Mouse (Mus musculus) kidney, embryonic 16.5 days (tissue): ENCODE data around the gene Cep128. TPM values are rescaled to one million over a fixed set of nuclear protein-coding genes. Genes with fewer than 3 reads are reported as not detected.

Experiments used
- ATAC-seq: fragments of 200-750 bp; cut with Nextera tagmentation; 2 replicates; pipeline ENCODE4 v1.8.0; 2017; ENCODE audit warnings: moderate TSS enrichment; ENCODE audit not compliant: low FRiP score, low TSS enrichment
- H3K27ac ChIP-seq: fragments of 300-500 bp; sonication (generic); 2 replicates; pipeline ENCODE4 v1.5.1; 2014; ENCODE audit warnings: low read length
- H3K27me3 ChIP-seq: fragments of 300-500 bp; sonication (generic); 2 replicates; pipeline ENCODE4 v1.6.1; 2014; ENCODE audit warnings: low read length, control low read depth, mixed read lengths; ENCODE audit not compliant: insufficient read depth
- H3K36me3 ChIP-seq: fragments of 300-500 bp; sonication (generic); 2 replicates; pipeline ENCODE4 v1.6.1; 2014; ENCODE audit warnings: low read length, control low read depth, mixed read lengths; ENCODE audit not compliant: insufficient read depth
- H3K4me1 ChIP-seq: fragments of 300-500 bp; sonication (generic); 2 replicates; pipeline ENCODE4 v1.6.1; 2014; ENCODE audit warnings: low read length, control low read depth, mixed read lengths; ENCODE audit not compliant: insufficient read depth
- H3K4me2 ChIP-seq: fragments of 300-500 bp; sonication (generic); replicated peaks from 2 replicates; pipeline ENCODE4 v1.6.1; 2014; ENCODE audit warnings: low read depth, low read length
- H3K4me3 ChIP-seq: fragments of 300-500 bp; sonication (generic); 2 replicates; pipeline ENCODE4 v1.5.1; 2014; ENCODE audit warnings: mild to moderate bottlenecking, low read length
- H3K9ac ChIP-seq: fragments of 300-500 bp; sonication (generic); replicated peaks from 2 replicates; pipeline ENCODE4 v1.6.1; 2014; ENCODE audit warnings: low read length
- H3K9me3 ChIP-seq: fragments of 300-500 bp; sonication (generic); 2 replicates; pipeline ENCODE4 v1.6.1; 2016; ENCODE audit warnings: low read length, control low read depth
- WGBS: fragments of 180-500 bp; shearing (Covaris S2); extraction: QIAGEN DNeasy Blood & Tissue Kit; methylation state at CpG from one replicate; pipeline ENCODE4 v1.1.7; 2014; 5-methylcytosine and 5-hydroxymethylcytosine counted together
- microRNA-seq: library from miRNA; unstranded; fragments of <30 nt; microRNA quantifications from one replicate; pipeline ENCODE4, GENCODE M21; 2016
- polyA plus RNA-seq: library from polyadenylated mRNA; unstranded; fragments of >200 nt; fragmentation: Nextera tagmentation; extraction: Ambion mirVana; gene quantifications from 2 replicates; pipeline ENCODE4 v1.2.1, GENCODE M21; 2015

Cep128 gene
- polyA plus RNA-seq, 1 experiment from 2014 or later = 7.2 TPM

- no peaks in the 10 kb centered on the region for H3K9me3 ChIP-seq
- ATAC-seq = no peak
- no peak overlapping the region for H3K4me2 ChIP-seq
- no peaks in the 10 kb centered on the region for H3K27me3 ChIP-seq
- no peaks in the 10 kb centered on the region for H3K4me1 ChIP-seq
- WGBS = 87% methylated on average over 5 of the region's 5 CpGs
- no peaks in the 10 kb centered on the region for H3K36me3 ChIP-seq
- H3K4me3 ChIP-seq = no peak overlapping the region
- H3K27ac ChIP-seq = no peak overlapping the region
- no peak overlapping the region for H3K9ac ChIP-seq
These were observed 422.7 kb downstream of the Cep128 start for GRCm38 (mm10) chr12:90961386-90962017.

GRCm38 (mm10) chr12:90954740-90955473 is 429.3 kb downstream of the Cep128 start:
- Histone ChIP-seq H3K27ac (no peak overlapping the region), H3K4me1 (no peaks in the 10 kb centered on the region), H3K36me3 (no peaks in the 10 kb centered on the region), H3K27me3 (no peaks in the 10 kb centered on the region), H3K9ac (no peak overlapping the region), H3K9me3 (no peaks in the 10 kb centered on the region), H3K4me2 (no peak overlapping the region), H3K4me3 (no peak overlapping the region)
- 75% methylated on average over 7 of the region's 7 CpGs for WGBS
- ATAC-seq = no peak

Small RNA genes lying within 50 kb of the gene (microRNA-seq; reads per million reads assigned to microRNA genes)
- not detected for gene Gm44370

Other genes with a start within 250 kb of the Cep128 start
- gene Tshr, start 154 bp upstream of the Cep128 start, polyA plus RNA-seq = 0.81 and 1.0 TPM in 2 replicates
- 50.3 and 51.3 TPM in 2 replicates for gene Gtf2a1, start 206.1 kb upstream of the Cep128 start, polyA plus RNA-seq